Mouse (Mus musculus): ENCODE results near the gene Psenen. TPM values are rescaled to one million over a fixed set of nuclear protein-coding genes. Genes with fewer than 3 reads are reported as not detected.
A peak's percentile ranks its signal among the peaks of the same experiment; 100 is the strongest.

Psenen gene
- polyA plus RNA-seq, 1 experiment from 2014 or later, result 126 TPM

DNA sequence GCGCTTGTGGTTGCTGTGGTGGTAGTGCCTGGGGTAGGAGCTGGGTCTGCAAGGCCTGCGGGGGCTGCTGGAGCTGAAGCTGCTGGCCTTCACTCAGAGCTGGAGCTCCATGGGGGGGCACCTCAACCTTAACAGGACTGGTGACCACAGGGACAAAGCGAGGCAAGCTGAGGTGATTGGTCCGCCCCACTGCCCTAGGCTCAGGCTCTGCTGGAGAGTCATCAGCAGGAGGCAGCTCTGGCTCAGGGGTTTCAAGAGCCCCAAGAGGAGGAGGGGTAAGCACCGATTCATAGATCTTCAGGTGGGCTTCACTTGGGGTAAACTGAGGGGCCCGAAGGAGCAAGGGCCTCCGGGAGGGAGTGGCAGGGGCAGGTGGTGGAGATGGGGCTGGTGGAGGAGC lies 21.7 kb upstream of the Psenen start:
- DNase-seq (ENCODE audit: extremely low spot score, low spot score), result no peak
- Histone ChIP-seq H3K4me3 (peak overlapping the region; percentile 7; the same call in 1 of the 2 replicates), H3K27me3 (ENCODE audit: poor library complexity, severe bottlenecking) (no peaks in the 10 kb centered on the region), H3K27ac (no peak overlapping the region), H3K9me3 (no peaks in the 10 kb centered on the region), H3K36me3 (replicated peaks) (peaks cover 68% of the 10 kb centered on the region), H3K4me1 (peaks cover 24% of the 10 kb centered on the region)
- 92% methylated on average over 7 of the region's 7 CpGs for WGBS

GRCm38 (mm10) chr7:30584339-30584738 lies 20.9 kb upstream of the Psenen start:
- Histone ChIP-seq H3K4me1 (peaks cover 17% of the 10 kb centered on the region), H3K27ac (no peak overlapping the region), H3K36me3 (replicated peaks) (peaks cover 76% of the 10 kb centered on the region), H3K9me3 (no peaks in the 10 kb centered on the region), H3K27me3 (ENCODE audit: poor library complexity, severe bottlenecking) (no peaks in the 10 kb centered on the region), H3K4me3 (no peak overlapping the region)
- no peak for DNase-seq (ENCODE audit: extremely low spot score, low spot score)
- WGBS, result 93% methylated on average over 10 of the region's 10 CpGs

- H3K4me1 ChIP-seq, result peaks cover 2% of the 10 kb centered on the region
- no peaks in the 10 kb centered on the region for H3K27me3 ChIP-seq (ENCODE audit: poor library complexity, severe bottlenecking)
- H3K27ac ChIP-seq, result no peak overlapping the region
- no peak overlapping the region for H3K4me3 ChIP-seq
- H3K36me3 ChIP-seq (replicated peaks), result peaks cover 100% of the 10 kb centered on the region
- DNase-seq (ENCODE audit: extremely low spot score, low spot score), result no peak
- 95% methylated on average over 16 of the region's 16 CpGs for WGBS
- no peaks in the 10 kb centered on the region for H3K9me3 ChIP-seq
These were observed 18.1 kb upstream of the Psenen start for GRCm38 (mm10) chr7:30581547-30581946.

- DNase-seq (ENCODE audit: extremely low spot score, low spot score), result no peak
- Histone ChIP-seq H3K4me3 (no peak overlapping the region), H3K36me3 (replicated peaks) (peaks cover 100% of the 10 kb centered on the region), H3K4me1 (no peaks in the 10 kb centered on the region), H3K9me3 (no peaks in the 10 kb centered on the region), H3K27me3 (ENCODE audit: poor library complexity, severe bottlenecking) (no peaks in the 10 kb centered on the region), H3K27ac (no peak overlapping the region)
- WGBS, result 89% methylated on average over 8 of the region's 8 CpGs
These were observed 16.5 kb upstream of the Psenen start for GRCm38 (mm10) chr7:30579950-30580349.

GRCm38 (mm10) chr7:30572969-30573368 lies 9.5 kb upstream of the Psenen start:
- H3K27me3 ChIP-seq (ENCODE audit: poor library complexity, severe bottlenecking), result no peaks in the 10 kb centered on the region
- H3K4me3 ChIP-seq, result no peak overlapping the region
- 81% methylated on average over 2 of the region's 2 CpGs for WGBS
- no peaks in the 10 kb centered on the region for H3K4me1 ChIP-seq
- H3K36me3 ChIP-seq (replicated peaks), result peaks cover 100% of the 10 kb centered on the region
- H3K9me3 ChIP-seq, result no peaks in the 10 kb centered on the region
- DNase-seq (ENCODE audit: extremely low spot score, low spot score), result no peak
- H3K27ac ChIP-seq, result no peak overlapping the region

DNA sequence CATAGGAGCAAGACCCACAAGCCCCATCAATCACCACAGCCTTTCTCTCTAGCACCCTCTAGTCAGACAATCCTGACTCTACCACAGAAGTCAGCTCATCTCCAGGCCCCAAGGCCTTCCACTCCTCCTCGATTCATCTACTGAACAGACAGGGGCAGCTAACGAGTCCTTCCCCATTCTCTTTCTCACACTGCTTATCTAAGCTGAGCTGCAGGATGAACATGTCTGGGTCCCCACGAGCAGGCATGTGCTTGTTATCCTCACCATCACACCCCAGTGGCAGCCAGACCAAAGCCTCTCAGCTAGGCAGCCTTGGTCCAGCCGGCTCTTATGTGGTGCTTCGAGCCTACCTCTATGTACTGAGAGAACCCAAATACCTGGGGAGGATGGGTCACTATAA lies 9.0 kb upstream of the Psenen start:
- Histone ChIP-seq H3K4me3 (no peak overlapping the region), H3K27ac (no peak overlapping the region), H3K4me1 (no peaks in the 10 kb centered on the region), H3K36me3 (replicated peaks) (peaks cover 98% of the 10 kb centered on the region), H3K27me3 (ENCODE audit: poor library complexity, severe bottlenecking) (no peaks in the 10 kb centered on the region), H3K9me3 (no peaks in the 10 kb centered on the region)
- WGBS, result 91% methylated on average over 5 of the region's 5 CpGs
- DNase-seq (ENCODE audit: extremely low spot score, low spot score), result no peak

DNA sequence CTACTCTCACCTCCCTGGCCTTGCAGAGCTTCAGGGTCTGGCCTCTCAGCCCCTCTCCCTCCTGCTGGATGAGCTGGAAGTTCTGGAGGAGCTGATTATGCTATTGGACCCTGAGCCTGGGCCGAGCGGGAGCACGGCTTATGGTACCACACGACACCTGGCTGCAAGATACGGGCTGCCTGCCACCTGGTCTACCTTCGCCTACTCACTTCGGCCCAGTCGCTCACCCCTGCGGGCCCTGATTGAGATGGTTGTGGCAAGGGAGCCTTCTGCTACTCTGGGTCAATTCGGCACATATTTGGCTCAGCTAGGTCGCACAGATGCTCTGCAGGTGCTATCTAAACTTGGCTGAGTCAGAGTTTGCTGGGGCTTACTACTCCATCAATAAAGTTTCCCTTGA lies 4.1 kb upstream of the Psenen start:
- WGBS, result 89% methylated on average over 11 of the region's 11 CpGs
- H3K36me3 ChIP-seq (replicated peaks), result peaks cover 81% of the 10 kb centered on the region
- no peak overlapping the region for H3K27ac ChIP-seq
- H3K27me3 ChIP-seq (ENCODE audit: poor library complexity, severe bottlenecking), result no peaks in the 10 kb centered on the region
- DNase-seq (ENCODE audit: extremely low spot score, low spot score), result no peak
- H3K9me3 ChIP-seq, result no peaks in the 10 kb centered on the region
- peaks cover 10% of the 10 kb centered on the region for H3K4me1 ChIP-seq
- no peak overlapping the region for H3K4me3 ChIP-seq

DNA sequence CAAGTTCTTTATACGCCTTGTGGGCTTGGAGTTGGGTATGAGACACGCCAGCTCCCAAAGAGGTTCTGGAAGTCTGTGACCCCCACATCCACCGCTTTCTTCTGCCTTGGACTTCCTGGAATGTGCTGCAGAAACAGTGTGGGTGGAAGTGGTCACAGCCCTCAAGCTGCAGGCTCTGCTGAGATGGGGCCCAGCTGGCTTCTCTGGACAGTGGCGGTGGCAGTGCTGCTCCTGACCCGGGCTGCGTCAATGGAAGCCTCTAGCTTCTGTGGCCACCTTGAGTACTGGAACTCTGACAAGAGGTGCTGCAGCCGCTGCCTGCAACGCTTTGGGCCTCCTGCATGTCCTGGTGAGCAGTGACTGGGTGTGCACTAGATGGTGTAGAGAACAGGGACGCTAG lies 2.6 kb upstream of the Psenen start:
- Histone ChIP-seq H3K4me1 (peaks cover 17% of the 10 kb centered on the region), H3K4me3 (no peak overlapping the region), H3K27me3 (ENCODE audit: poor library complexity, severe bottlenecking) (no peaks in the 10 kb centered on the region), H3K9me3 (no peaks in the 10 kb centered on the region), H3K36me3 (replicated peaks) (peaks cover 66% of the 10 kb centered on the region), H3K27ac (no peak overlapping the region)
- 90% methylated on average over 9 of the region's 9 CpGs for WGBS
- DNase-seq (ENCODE audit: extremely low spot score, low spot score), result no peak

DNA sequence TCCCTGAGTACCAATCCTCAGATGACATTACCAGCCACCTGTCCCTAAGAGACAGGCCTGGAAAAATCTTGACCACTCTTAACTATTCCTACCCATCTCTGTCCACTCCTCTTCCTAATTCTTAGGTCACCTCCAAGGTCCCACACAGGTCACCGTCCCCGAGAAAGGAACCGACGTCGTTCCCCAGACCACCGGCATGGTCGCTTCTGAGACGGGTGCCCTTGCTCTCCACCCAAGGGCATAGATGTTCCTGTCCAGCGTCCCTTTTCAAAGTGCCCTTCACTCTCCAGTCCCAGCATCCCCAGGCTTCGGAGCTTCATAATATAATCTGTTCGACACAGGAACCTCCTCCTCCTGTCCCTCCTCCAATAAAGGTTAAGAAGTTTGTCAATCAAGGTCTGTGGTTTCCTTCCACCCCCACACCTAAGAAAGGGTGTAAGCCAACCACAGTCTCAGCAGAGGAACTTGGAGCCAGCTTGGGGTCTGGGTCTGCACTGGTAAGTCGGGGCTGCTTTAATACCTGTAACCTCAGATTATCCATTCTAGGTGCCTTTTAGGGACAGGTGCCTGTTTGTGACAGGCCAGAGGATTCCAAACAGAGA lies 1.6 kb upstream of the Psenen start, which contains the start of gene Igflr1:
Igflr1 (plus strand) TSS at position 458 of the 602 bp plus-strand sequence.
- H3K9me3 ChIP-seq, result no peaks in the 10 kb centered on the region
- no peak within 1 kb of the TSS for H3K27ac ChIP-seq
- H3K27me3 ChIP-seq (ENCODE audit: poor library complexity, severe bottlenecking), result no peaks in the 10 kb centered on the region
- peak within 1 kb of the TSS; percentile 72 for H3K4me3 ChIP-seq
- no peak for DNase-seq (ENCODE audit: extremely low spot score, low spot score)
- H3K4me1 ChIP-seq, result peaks cover 19% of the 10 kb centered on the region
- peaks cover 56% of the 10 kb centered on the region for H3K36me3 ChIP-seq (replicated peaks)
- WGBS, result 95% methylated on average over 12 of the region's 12 CpGs

- H3K27me3 ChIP-seq (ENCODE audit: poor library complexity, severe bottlenecking), result no peaks in the 10 kb centered on the region
- H3K9me3 ChIP-seq, result no peaks in the 10 kb centered on the region
- H3K36me3 ChIP-seq (replicated peaks), result peaks cover 45% of the 10 kb centered on the region
- peak overlapping the region; percentile 72 for H3K4me3 ChIP-seq
- DNase-seq (ENCODE audit: extremely low spot score, low spot score), result no peak
- 26% methylated on average over 6 of the region's 6 CpGs for WGBS
- H3K27ac ChIP-seq, result peak overlapping the region; percentile 91
- H3K4me1 ChIP-seq, result peaks cover 25% of the 10 kb centered on the region
These were observed 466 bp upstream of the Psenen start for GRCm38 (mm10) chr7:30563906-30564280.

DNA sequence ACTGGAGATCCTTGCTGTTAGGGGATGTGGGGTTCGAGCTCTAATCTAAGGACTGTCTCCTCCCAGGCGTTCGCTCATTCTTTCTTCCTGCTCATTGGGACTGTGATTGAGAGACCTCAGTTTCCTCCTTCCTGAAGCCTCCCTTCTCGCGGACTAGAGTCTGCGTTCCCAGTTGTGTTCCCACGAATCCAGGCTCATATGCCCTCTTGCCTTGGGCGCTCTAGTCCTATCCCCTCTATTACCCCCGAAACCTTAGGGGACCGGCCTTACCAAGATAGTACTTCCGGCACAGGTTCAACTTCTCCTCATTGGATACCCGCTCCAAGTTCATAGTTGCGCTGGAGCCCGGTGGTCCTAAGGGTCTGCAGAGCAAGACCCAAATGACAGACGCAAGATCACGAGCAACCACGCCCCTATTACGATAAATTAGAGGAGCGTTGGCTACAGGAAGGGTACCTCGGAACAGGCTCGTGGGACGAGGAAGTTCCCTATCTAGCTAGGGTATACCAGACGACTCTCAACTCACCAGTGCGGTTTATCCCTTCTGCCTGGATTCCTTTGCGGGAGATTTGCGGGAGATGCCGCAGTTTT lies 806 bp downstream of the Psenen start:
- 3% methylated on average over 27 of the region's 27 CpGs for WGBS
- H3K4me1 ChIP-seq, result peaks cover 37% of the 10 kb centered on the region
- H3K27me3 ChIP-seq (ENCODE audit: poor library complexity, severe bottlenecking), result no peaks in the 10 kb centered on the region
- H3K27ac ChIP-seq, result peak overlapping the region; percentile 91
- peaks cover 37% of the 10 kb centered on the region for H3K36me3 ChIP-seq (replicated peaks)
- DNase-seq (ENCODE audit: extremely low spot score, low spot score), result no peak
- peak overlapping the region; percentile 72 for H3K4me3 ChIP-seq
- no peaks in the 10 kb centered on the region for H3K9me3 ChIP-seq

DNA sequence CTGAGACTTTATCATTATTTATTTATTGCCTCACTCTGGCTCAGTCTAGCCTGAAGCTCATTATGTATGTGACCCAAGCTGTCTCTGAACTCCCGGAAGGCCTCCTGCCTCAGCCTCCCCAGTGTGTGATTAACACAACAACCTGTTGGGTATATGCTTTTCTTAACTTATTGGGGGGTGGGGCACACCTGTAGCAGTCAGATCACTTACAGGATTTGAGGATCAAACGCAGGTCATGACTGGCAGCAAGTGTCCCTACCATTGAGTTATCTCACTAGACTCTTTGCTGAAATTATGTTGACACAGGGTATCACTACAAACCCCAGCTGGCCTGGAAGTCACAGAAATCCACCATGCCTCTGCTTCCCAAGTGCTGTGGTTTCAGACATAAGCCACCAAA lies 3.1 kb downstream of the Psenen start:
- Histone ChIP-seq H3K27me3 (ENCODE audit: poor library complexity, severe bottlenecking) (no peaks in the 10 kb centered on the region), H3K36me3 (replicated peaks) (peaks cover 37% of the 10 kb centered on the region), H3K4me3 (peak overlapping the region; percentile 76; the same call in 1 of the 2 replicates), H3K9me3 (no peaks in the 10 kb centered on the region), H3K27ac (peak overlapping the region; percentile 82; the same call in 1 of the 2 replicates), H3K4me1 (peaks cover 38% of the 10 kb centered on the region)
- 72% methylated on average over 2 of the region's 2 CpGs for WGBS
- DNase-seq (ENCODE audit: extremely low spot score, low spot score), result no peak

DNA sequence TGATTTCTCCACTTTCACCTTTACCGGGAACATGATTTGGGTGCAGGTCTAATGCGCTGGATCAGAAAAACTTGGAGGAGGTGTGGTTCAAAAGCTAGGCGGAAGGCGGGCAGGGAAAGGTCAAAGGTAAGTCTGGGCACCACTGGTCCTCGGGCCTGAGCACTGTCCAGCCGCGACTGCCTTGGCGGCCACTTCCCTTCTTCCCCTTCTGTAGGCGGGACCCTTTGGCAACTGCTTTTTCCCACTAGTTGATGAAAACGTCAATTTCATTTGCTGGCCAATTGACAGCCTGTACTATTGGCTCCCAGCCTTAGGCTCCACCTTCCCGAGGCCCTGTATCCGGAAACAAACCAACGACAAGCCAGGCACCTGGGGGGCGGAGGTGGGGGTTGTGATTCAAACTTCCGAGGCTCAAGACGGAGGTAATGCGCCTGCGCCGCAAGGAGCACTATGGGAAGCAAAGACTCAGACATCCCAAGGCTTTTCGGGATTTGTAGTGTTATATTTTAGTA lies 3.9 kb downstream of the Psenen start, which contains the start of gene Lin37:
Lin37 (minus strand) TSS at position 396 of the 512 bp plus-strand sequence.
- Histone ChIP-seq H3K4me3 (peak within 1 kb of the TSS; percentile 76), H3K4me1 (peaks cover 38% of the 10 kb centered on the region), H3K27ac (peak within 1 kb of the TSS; percentile 82), H3K9me3 (no peaks in the 10 kb centered on the region), H3K27me3 (ENCODE audit: poor library complexity, severe bottlenecking) (0 out of 2 replicates have a peak, but pooled peaks cover under 1% of the 10 kb centered on the region), H3K36me3 (replicated peaks) (peaks cover 37% of the 10 kb centered on the region)
- 0% methylated on average over 20 of the region's 20 CpGs for WGBS
- DNase-seq (ENCODE audit: extremely low spot score, low spot score), result peak; percentile 96
